Mouse (Mus musculus): ENCODE results near the gene Adamts9.

GRCm38 (mm10) chr6:92759616-92760015 lies 183.7 kb downstream of the Adamts9 start:
- no peak for TF ChIP-seq CTCF (IDR thresholded peaks at IDR 0.05; ENCODE audit: control insufficient read depth, insufficient read depth, low read length)
- TF ChIP-seq POLR2A (IDR thresholded peaks at IDR 0.05; ENCODE audit: borderline replicate concordance, control insufficient read depth, low read depth, low read length): no peak
